In the genomic region with DNA sequence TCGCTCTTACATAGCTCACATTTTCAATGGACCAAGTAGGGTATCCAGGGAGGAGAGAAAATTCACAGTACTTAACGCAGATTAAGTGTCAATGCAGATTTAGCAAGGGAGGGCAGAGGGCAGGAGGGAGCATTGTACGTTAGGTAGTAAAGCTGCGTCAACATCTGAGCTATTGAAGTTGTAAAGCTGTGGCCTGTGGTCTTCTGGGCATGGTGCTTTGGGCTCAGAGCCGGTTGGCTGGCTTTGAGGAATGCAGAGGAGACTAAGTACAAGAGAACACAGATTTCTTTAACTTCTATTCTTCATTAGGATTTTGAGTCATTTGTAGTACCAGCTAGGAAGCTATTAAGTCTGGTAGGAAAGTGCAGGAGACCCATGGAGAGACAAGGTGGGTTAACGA, we compare ENCODE assay signal across 27 mouse cellular contexts. TPM values are rescaled to one million over a fixed set of nuclear protein-coding genes. Genes with fewer than 3 reads are reported as not detected.
DNase-seq lines count a peak whose midpoint lies in the region; ATAC-seq and TF ChIP-seq lines count a peak whose summit lies in the region.
"Had no signal": no experiment of that assay in that cellular context is flagged by ENCODE, and none has a peak within 500 bp of the region (broad histone marks: within the 10 kb centered on the region; RNA-seq: fewer than 3 reads in every experiment).

No protein-coding gene starts in this region.

- DNase-seq in hindbrain, embryonic 11.5 days (ENCODE audit: low spot score), result no peak
- DNase-seq in kidney, adult 18-20 months, result no peak
- peak; percentile 57 for DNase-seq in kidney, postnatal 0 days (ENCODE audit: low spot score)
- no peak for DNase-seq in kidney, postnatal 10 days
- DNase-seq in Muller cell, postnatal 12 days (ENCODE audit: inconsistent ontology term), result peak; percentile 42
- DNase-seq: adrenal gland, adult 2 months; adrenal gland, postnatal 10 days; adrenal gland, postnatal 25 days; B cell, adult 2 months; cerebellum, adult 18-20 months; cerebellum, adult 8-10 months; cerebellum, adult 9-11 months; cerebellum, postnatal 14 days; cerebellum, postnatal 36 days; embryo, embryonic 11 days had no signal

- H3K9me3 ChIP-seq in hindbrain, embryonic 12.5 days (replicated peaks), result no peaks in the 10 kb centered on the region
- no peaks in the 10 kb centered on the region for H3K9me3 ChIP-seq in hindbrain, embryonic 11.5 days (ENCODE audit: control insufficient read depth, low read length)
- no peaks in the 10 kb centered on the region for H3K9me3 ChIP-seq in kidney, embryonic 15.5 days (replicated peaks)
- no peaks in the 10 kb centered on the region for H3K9me3 ChIP-seq in kidney, postnatal 0 days (replicated peaks; ENCODE audit: low read length)
- H3K9me3 ChIP-seq: embryonic facial prominence, embryonic 13.5 days; embryonic facial prominence, embryonic 15.5 days; forebrain, embryonic 10.5 days; forebrain, embryonic 12.5 days; G1E had no signal

- no peak overlapping the region for H3K27ac ChIP-seq in hindbrain, embryonic 12.5 days
- no peak overlapping the region for H3K27ac ChIP-seq in hindbrain, embryonic 11.5 days (ENCODE audit: low read depth, low read length)
- H3K27ac ChIP-seq in kidney, embryonic 15.5 days, result peak overlapping the region; percentile 75
- H3K27ac ChIP-seq in kidney, postnatal 0 days, result peak overlapping the region; percentile 65
- H3K27ac ChIP-seq: embryonic facial prominence, embryonic 13.5 days; embryonic facial prominence, embryonic 15.5 days; forebrain, embryonic 10.5 days; forebrain, embryonic 12.5 days had no signal

- peak overlapping the region; percentile 9; the same call in 1 of the 2 replicates for H3K9ac ChIP-seq in hindbrain, embryonic 12.5 days
- no peak overlapping the region for H3K9ac ChIP-seq in hindbrain, embryonic 11.5 days (ENCODE audit: low read depth, low read length)
- H3K9ac ChIP-seq in kidney, embryonic 15.5 days, result no peak overlapping the region; the same call in 1 of the 2 replicates
- H3K9ac ChIP-seq in kidney, postnatal 0 days (ENCODE audit: low read depth, low read length), result no peak overlapping the region
- H3K9ac ChIP-seq: embryonic facial prominence, embryonic 13.5 days; embryonic facial prominence, embryonic 15.5 days; forebrain, embryonic 12.5 days had no signal

- H3K4me3 ChIP-seq in hindbrain, embryonic 12.5 days, result no peak overlapping the region
- no peak overlapping the region for H3K4me3 ChIP-seq in hindbrain, embryonic 11.5 days (ENCODE audit: low read depth, low read length)
- H3K4me3 ChIP-seq in kidney, embryonic 15.5 days (replicated peaks), result no peak overlapping the region
- no peak overlapping the region for H3K4me3 ChIP-seq in kidney, postnatal 0 days (replicated peaks; ENCODE audit: low read depth, low read length)
- H3K4me3 ChIP-seq: embryonic facial prominence, embryonic 13.5 days; embryonic facial prominence, embryonic 15.5 days; erythroblast, embryonic 14.5 days; forebrain, embryonic 12.5 days had no signal

- 71% methylated on average over 6 of the region's 6 CpGs for WGBS in hindbrain, embryonic 12.5 days
- 78% methylated on average over 6 of the region's 6 CpGs for WGBS in hindbrain, embryonic 11.5 days
- 42% methylated on average over 6 of the region's 6 CpGs for WGBS in kidney, embryonic 15.5 days
- 43% methylated on average over 6 of the region's 6 CpGs for WGBS in kidney, postnatal 0 days

- no peaks in the 10 kb centered on the region for H3K27me3 ChIP-seq in hindbrain, embryonic 12.5 days
- no peaks in the 10 kb centered on the region for H3K27me3 ChIP-seq in hindbrain, embryonic 11.5 days (ENCODE audit: control insufficient read depth, insufficient read depth, low read length)
- no peaks in the 10 kb centered on the region for H3K27me3 ChIP-seq in kidney, embryonic 15.5 days
- H3K27me3 ChIP-seq in kidney, postnatal 0 days (ENCODE audit: insufficient read depth, low read length), result no peaks in the 10 kb centered on the region
- H3K27me3 ChIP-seq: CH12.LX; embryonic facial prominence, embryonic 13.5 days; embryonic facial prominence, embryonic 15.5 days; forebrain, embryonic 12.5 days had no signal

- H3K4me2 ChIP-seq in hindbrain, embryonic 12.5 days (replicated peaks), result no peak overlapping the region
- H3K4me2 ChIP-seq in hindbrain, embryonic 11.5 days (replicated peaks; ENCODE audit: low read depth, low read length), result no peak overlapping the region
- H3K4me2 ChIP-seq in kidney, embryonic 15.5 days, result no peak overlapping the region
- no peak overlapping the region for H3K4me2 ChIP-seq in kidney, postnatal 0 days (ENCODE audit: low read length)
- H3K4me2 ChIP-seq: embryonic facial prominence, embryonic 13.5 days; embryonic facial prominence, embryonic 15.5 days; forebrain, embryonic 12.5 days had no signal

- peaks cover 4% of the 10 kb centered on the region; the same call in 1 of the 2 replicates for H3K4me1 ChIP-seq in hindbrain, embryonic 12.5 days
- H3K4me1 ChIP-seq in hindbrain, embryonic 11.5 days (replicated peaks; ENCODE audit: control insufficient read depth, insufficient read depth, low read length), result no peaks in the 10 kb centered on the region
- peaks cover 21% of the 10 kb centered on the region for H3K4me1 ChIP-seq in kidney, embryonic 15.5 days
- no peaks in the 10 kb centered on the region for H3K4me1 ChIP-seq in kidney, postnatal 0 days (replicated peaks; ENCODE audit: insufficient read depth, low read length)

- H3K36me3 ChIP-seq in hindbrain, embryonic 12.5 days, result peaks cover 13% of the 10 kb centered on the region
- H3K36me3 ChIP-seq in hindbrain, embryonic 11.5 days (ENCODE audit: control insufficient read depth, insufficient read depth, low read length), result 0 out of 2 replicates have a peak, but pooled peaks cover 2% of the 10 kb centered on the region
- peaks cover 28% of the 10 kb centered on the region for H3K36me3 ChIP-seq in kidney, embryonic 15.5 days
- H3K36me3 ChIP-seq in kidney, postnatal 0 days (ENCODE audit: insufficient read depth, low read length), result 0 out of 2 replicates have a peak, but pooled peaks cover 6% of the 10 kb centered on the region

- TF ChIP-seq CTCF in kidney, postnatal 0 days (IDR thresholded peaks at IDR 0.05; ENCODE audit: low read depth), result no peak

- no peak for ATAC-seq in hindbrain, embryonic 12.5 days (ENCODE audit: low FRiP score)
- no peak for ATAC-seq in hindbrain, embryonic 11.5 days (ENCODE audit: low FRiP score)
- no peak for ATAC-seq in kidney, embryonic 15.5 days (replicated peaks; ENCODE audit: low FRiP score)
- no peak for ATAC-seq in kidney, postnatal 0 days (replicated peaks; ENCODE audit: low FRiP score, low read depth)
- ATAC-seq: CD4-positive, CD25-positive, alpha-beta regulatory T cell, adult 4 months; forebrain, embryonic 14.5 days had no signal

RNA-seq across cellular contexts. Expression of gene Rnf151, which starts 2.3 kb away (rescaled TPM):
- 0.18 and 0.35 TPM in 2 replicates for polyA plus RNA-seq in hindbrain, embryonic 12.5 days (2016; fragmentation: Nextera tagmentation; extraction: Ambion mirVana)
- not detected in 2 replicates for polyA plus RNA-seq in hindbrain, embryonic 11.5 days (2014; fragmentation: Nextera tagmentation; extraction: Ambion mirVana)
- polyA plus RNA-seq in kidney, embryonic 15.5 days (2015; fragmentation: Nextera tagmentation; extraction: Ambion mirVana), result 0.18 TPM in 1 of 2 replicates, not detected in the other
- not detected in 2 replicates for polyA plus RNA-seq in kidney, postnatal 0 days (2015; fragmentation: Nextera tagmentation; extraction: Ambion mirVana)
- polyA plus RNA-seq: CD4-positive, CD25-positive, alpha-beta regulatory T cell, adult 4 months; forebrain, embryonic 12.5 days; forebrain, embryonic 14.5 days had no signal

RNA-seq across cellular contexts. Expression of gene Rps2, which starts 2.4 kb away (rescaled TPM):
- polyA plus RNA-seq in hindbrain, embryonic 12.5 days (2016; fragmentation: Nextera tagmentation; extraction: Ambion mirVana), result 795 and 841 TPM in 2 replicates
- 1,264 and 1,299 TPM in 2 replicates for polyA plus RNA-seq in hindbrain, embryonic 11.5 days (2014; fragmentation: Nextera tagmentation; extraction: Ambion mirVana)
- polyA plus RNA-seq in kidney, embryonic 15.5 days (2015; fragmentation: Nextera tagmentation; extraction: Ambion mirVana), result 1,520 and 1,607 TPM in 2 replicates
- polyA plus RNA-seq in kidney, postnatal 0 days (2015; fragmentation: Nextera tagmentation; extraction: Ambion mirVana), result 1,452 and 1,460 TPM in 2 replicates

RNA-seq across cellular contexts. Expression of gene Tbl3, which starts 8.1 kb away (rescaled TPM):
- 76.9 and 79.7 TPM in 2 replicates for polyA plus RNA-seq in hindbrain, embryonic 12.5 days (2016; fragmentation: Nextera tagmentation; extraction: Ambion mirVana)
- polyA plus RNA-seq in hindbrain, embryonic 11.5 days (2014; fragmentation: Nextera tagmentation; extraction: Ambion mirVana), result 83.7 and 101 TPM in 2 replicates
- polyA plus RNA-seq in kidney, embryonic 15.5 days (2015; fragmentation: Nextera tagmentation; extraction: Ambion mirVana), result 85.0 and 94.5 TPM in 2 replicates
- polyA plus RNA-seq in kidney, postnatal 0 days (2015; fragmentation: Nextera tagmentation; extraction: Ambion mirVana), result 50.5 and 57.3 TPM in 2 replicates

RNA-seq across cellular contexts. Expression of gene Ndufb10, which starts 8.7 kb away (rescaled TPM):
- 199 and 214 TPM in 2 replicates for polyA plus RNA-seq in hindbrain, embryonic 12.5 days (2016; fragmentation: Nextera tagmentation; extraction: Ambion mirVana)
- 198 and 223 TPM in 2 replicates for polyA plus RNA-seq in hindbrain, embryonic 11.5 days (2014; fragmentation: Nextera tagmentation; extraction: Ambion mirVana)
- 237 and 238 TPM in 2 replicates for polyA plus RNA-seq in kidney, embryonic 15.5 days (2015; fragmentation: Nextera tagmentation; extraction: Ambion mirVana)
- 417 and 419 TPM in 2 replicates for polyA plus RNA-seq in kidney, postnatal 0 days (2015; fragmentation: Nextera tagmentation; extraction: Ambion mirVana)

RNA-seq across cellular contexts. Expression of gene Rpl3l, which starts 12.1 kb away (rescaled TPM):
- not detected in 2 replicates for polyA plus RNA-seq in hindbrain, embryonic 12.5 days (2016; fragmentation: Nextera tagmentation; extraction: Ambion mirVana)
- polyA plus RNA-seq in hindbrain, embryonic 11.5 days (2014; fragmentation: Nextera tagmentation; extraction: Ambion mirVana), result 0.11 TPM in 1 of 2 replicates, not detected in the other
- not detected in 2 replicates for polyA plus RNA-seq in kidney, embryonic 15.5 days (2015; fragmentation: Nextera tagmentation; extraction: Ambion mirVana)
- 0.36 and 0.38 TPM in 2 replicates for polyA plus RNA-seq in kidney, postnatal 0 days (2015; fragmentation: Nextera tagmentation; extraction: Ambion mirVana)
- polyA plus RNA-seq: adrenal gland, adult 2 months; CD4-positive, CD25-positive, alpha-beta regulatory T cell, adult 4 months; embryonic facial prominence, embryonic 11.5 days; embryonic facial prominence, embryonic 13.5 days; embryonic facial prominence, embryonic 15.5 days; erythroblast, embryonic 14.5 days; forebrain, embryonic 10.5 days; forebrain, embryonic 12.5 days; forebrain, embryonic 14.5 days; G1E had no signal

Comparison
In these comparisons a context has a peak if more than half of its experiments do, and no peak if none do; other contexts are left out.
1. DNase-seq: peak in kidney, postnatal 0 days (single experiment) and Muller cell, postnatal 12 days (single experiment); none in hindbrain, embryonic 11.5 days (single experiment), kidney, adult 18-20 months (single experiment) and kidney, postnatal 10 days (single experiment).
2. H3K27ac ChIP-seq: peak in kidney, embryonic 15.5 days (single experiment) and kidney, postnatal 0 days (single experiment); none in hindbrain, embryonic 12.5 days (single experiment) and hindbrain, embryonic 11.5 days (single experiment).